Mouse (Mus musculus) intestine, postnatal 0 days (tissue): ENCODE data around the gene 4933407L21Rik. TPM values are rescaled to one million over a fixed set of nuclear protein-coding genes. Genes with fewer than 3 reads are reported as not detected.

Experiments
- ATAC-seq: fragments of 200-750 bp; cut with Nextera tagmentation; 2 replicates; pipeline ENCODE4 v1.8.0; 2017; ENCODE audit warnings: mild to moderate bottlenecking, moderate TSS enrichment, moderate library complexity
- H3K27ac ChIP-seq: fragments of 300-500 bp; sonication (generic); 2 replicates; pipeline ENCODE4 v1.5.1; 2014; ENCODE audit warnings: mild to moderate bottlenecking, low read depth, low read length, moderate library complexity
- H3K27me3 ChIP-seq: fragments of 300-500 bp; sonication (generic); replicated peaks from 2 replicates; pipeline ENCODE4 v1.6.1; 2014; ENCODE audit warnings: low read length, mixed read lengths; ENCODE audit not compliant: control insufficient read depth, insufficient read depth
- H3K36me3 ChIP-seq: fragments of 300-500 bp; sonication (generic); 2 replicates; pipeline ENCODE4 v1.6.1; 2014; ENCODE audit warnings: mild to moderate bottlenecking, moderate library complexity; ENCODE audit not compliant: control insufficient read depth, insufficient read depth
- H3K4me1 ChIP-seq: fragments of 300-500 bp; sonication (generic); replicated peaks from 2 replicates; pipeline ENCODE4 v1.6.1; 2014; ENCODE audit warnings: antibody characterized with exemption, low read length, mixed read lengths; ENCODE audit not compliant: control insufficient read depth, insufficient read depth
- H3K4me2 ChIP-seq: fragments of 300-500 bp; sonication (generic); replicated peaks from 2 replicates; pipeline ENCODE4 v1.6.1; 2014; ENCODE audit warnings: low read depth, mild to moderate bottlenecking, moderate library complexity
- H3K4me3 ChIP-seq: fragments of 300-500 bp; sonication (generic); 2 replicates; pipeline ENCODE4 v1.5.1; 2014; ENCODE audit warnings: low read depth, low read length
- H3K9ac ChIP-seq: fragments of 300-500 bp; sonication (generic); 2 replicates; pipeline ENCODE4 v1.6.1; 2014; ENCODE audit warnings: mild to moderate bottlenecking, low read depth, low read length
- H3K9me3 ChIP-seq: fragments of 300-500 bp; sonication (generic); 2 replicates; pipeline ENCODE4 v1.6.1; 2016; ENCODE audit warnings: mixed run types; ENCODE audit not compliant: control insufficient read depth
- CTCF ChIP-seq: sonication (generic); IDR thresholded peaks from 2 replicates; pipeline ENCODE4 v1.5.1; 2016; ENCODE audit warnings: low read depth, mild to moderate bottlenecking, control low read depth, antibody characterized with exemption, moderate library complexity
- WGBS: fragments of 180-500 bp; shearing (Covaris S2); extraction: QIAGEN DNeasy Blood & Tissue Kit; methylation state at CpG from one replicate; pipeline ENCODE4 v1.1.7; 2014; 5-methylcytosine and 5-hydroxymethylcytosine counted together
- polyA plus RNA-seq: library from polyadenylated mRNA; unstranded; fragments of >200 nt; fragmentation: Nextera tagmentation; extraction: Ambion mirVana; gene quantifications from 2 replicates; pipeline ENCODE4 v1.2.1, GENCODE M21; 2015

The 4933407L21Rik gene
- polyA plus RNA-seq, 1 experiment from 2014 or later: 0.13 TPM

GRCm38 (mm10) chr1:85922865-85923211 lies 5.4 kb upstream of the 4933407L21Rik start:
- Histone ChIP-seq H3K27ac (no peak overlapping the region), H3K4me2 (no peak overlapping the region), H3K4me3 (no peak overlapping the region), H3K27me3 (no peaks in the 10 kb centered on the region), H3K9ac (no peak overlapping the region), H3K4me1 (no peaks in the 10 kb centered on the region), H3K36me3 (no peaks in the 10 kb centered on the region), H3K9me3 (no peaks in the 10 kb centered on the region)
- no peak for ATAC-seq
- WGBS: 69% methylated on average over 5 of the region's 5 CpGs
- TF ChIP-seq CTCF: no peak

GRCm38 (mm10) chr1:85925183-85925582 lies 3.1 kb upstream of the 4933407L21Rik start:
- H3K27ac ChIP-seq: no peak overlapping the region
- no peaks in the 10 kb centered on the region for H3K4me1 ChIP-seq
- no peak overlapping the region for H3K4me2 ChIP-seq
- H3K27me3 ChIP-seq: no peaks in the 10 kb centered on the region
- H3K4me3 ChIP-seq: no peak overlapping the region
- ATAC-seq: no peak
- H3K9ac ChIP-seq: no peak overlapping the region
- no peak for TF ChIP-seq CTCF
- WGBS: 76% methylated on average over 5 of the region's 5 CpGs
- H3K36me3 ChIP-seq: no peaks in the 10 kb centered on the region
- no peaks in the 10 kb centered on the region for H3K9me3 ChIP-seq

GRCm38 (mm10) chr1:85928688-85929065 lies 394 bp downstream of the 4933407L21Rik start:
- Histone ChIP-seq H3K4me1 (0 out of 2 replicates have a peak, but pooled peaks cover under 1% of the 10 kb centered on the region), H3K4me2 (no peak overlapping the region), H3K27me3 (no peaks in the 10 kb centered on the region), H3K9ac (no peak overlapping the region), H3K36me3 (no peaks in the 10 kb centered on the region), H3K9me3 (no peaks in the 10 kb centered on the region), H3K27ac (no peak overlapping the region), H3K4me3 (no peak overlapping the region)
- no peak for ATAC-seq
- no peak for TF ChIP-seq CTCF
- WGBS: 76% methylated on average over 4 of the region's 4 CpGs

GRCm38 (mm10) chr1:85929406-85929805 lies 1.1 kb downstream of the 4933407L21Rik start:
- no peaks in the 10 kb centered on the region for H3K36me3 ChIP-seq
- 0 out of 2 replicates have a peak, but pooled peaks cover 4% of the 10 kb centered on the region for H3K4me1 ChIP-seq
- H3K4me2 ChIP-seq: no peak overlapping the region
- no peak for ATAC-seq
- H3K9ac ChIP-seq: no peak overlapping the region
- TF ChIP-seq CTCF: no peak
- WGBS: 80% methylated on average over 6 of the region's 6 CpGs
- no peaks in the 10 kb centered on the region for H3K9me3 ChIP-seq
- H3K27ac ChIP-seq: no peak overlapping the region
- no peak overlapping the region for H3K4me3 ChIP-seq
- no peaks in the 10 kb centered on the region for H3K27me3 ChIP-seq

GRCm38 (mm10) chr1:85931170-85931569 lies 2.9 kb downstream of the 4933407L21Rik start:
- WGBS: 94% methylated on average over 5 of the region's 5 CpGs
- TF ChIP-seq CTCF: no peak
- no peaks in the 10 kb centered on the region for H3K9me3 ChIP-seq
- no peak for ATAC-seq
- no peaks in the 10 kb centered on the region for H3K27me3 ChIP-seq
- H3K4me3 ChIP-seq: no peak overlapping the region
- H3K9ac ChIP-seq: no peak overlapping the region
- no peak overlapping the region for H3K27ac ChIP-seq
- H3K4me2 ChIP-seq: no peak overlapping the region
- no peaks in the 10 kb centered on the region for H3K36me3 ChIP-seq
- 0 out of 2 replicates have a peak, but pooled peaks cover 4% of the 10 kb centered on the region for H3K4me1 ChIP-seq

GRCm38 (mm10) chr1:85933226-85933625 lies 4.9 kb downstream of the 4933407L21Rik start:
- Histone ChIP-seq H3K4me3 (no peak overlapping the region), H3K9me3 (no peaks in the 10 kb centered on the region), H3K4me1 (0 out of 2 replicates have a peak, but pooled peaks cover 4% of the 10 kb centered on the region), H3K27ac (no peak overlapping the region), H3K4me2 (peak overlapping the region; percentile 30), H3K27me3 (no peaks in the 10 kb centered on the region), H3K36me3 (no peaks in the 10 kb centered on the region), H3K9ac (no peak overlapping the region)
- TF ChIP-seq CTCF: no peak
- ATAC-seq: no peak
- 10% methylated on average over 7 of the region's 7 CpGs for WGBS
